Mouse (Mus musculus): ENCODE results near the gene Paqr6.

Paqr6 gene

DNA sequence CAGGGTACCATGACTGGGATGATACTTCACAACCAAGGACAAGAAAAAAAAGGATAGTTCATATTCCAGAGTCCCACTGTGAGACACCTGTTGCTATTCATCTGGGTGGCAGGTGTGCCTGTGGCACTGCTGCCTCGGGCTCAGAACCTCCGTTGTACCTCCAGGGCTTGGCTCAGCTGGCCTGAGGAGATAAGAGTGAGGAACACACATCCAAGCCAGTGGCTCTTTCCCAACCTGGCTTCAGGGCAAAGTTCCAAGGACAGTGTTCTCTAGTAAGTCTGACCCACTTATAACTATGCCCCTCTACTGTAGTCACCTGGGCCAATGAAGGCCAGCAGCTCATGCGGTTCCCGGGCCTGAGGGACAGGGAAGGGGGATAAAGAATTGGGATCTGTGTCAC lies 47.3 kb downstream of the Paqr6 start:
- DNase-seq (ENCODE audit: low spot score): no peak

GRCm38 (mm10) chr3:88412636-88413035 lies 48.3 kb downstream of the Paqr6 start:
- DNase-seq (ENCODE audit: low spot score): no peak

DNA sequence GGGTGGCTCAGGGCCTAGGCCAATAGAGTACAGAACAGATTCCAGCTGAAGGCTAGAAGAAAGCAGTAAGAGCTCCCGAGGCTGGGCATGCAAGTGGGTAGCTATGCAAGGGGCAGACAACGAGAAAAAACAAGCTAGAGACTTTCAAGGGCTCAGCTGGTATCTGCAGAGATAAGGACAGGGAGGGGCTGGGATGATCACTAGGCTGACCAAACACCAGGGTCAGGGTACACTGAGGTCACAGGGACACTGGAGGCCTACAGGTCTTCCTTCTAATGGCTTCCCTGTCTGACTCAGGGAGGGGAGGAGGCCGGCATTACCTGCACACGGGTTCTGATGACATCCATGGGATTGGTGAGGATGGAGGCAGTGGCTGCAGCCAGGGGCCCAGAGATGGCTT lies 51.3 kb downstream of the Paqr6 start:
- DNase-seq (ENCODE audit: low spot score): no peak

- DNase-seq (ENCODE audit: low spot score): no peak
Measured at GRCm38 (mm10) chr3:88418016-88418415, 53.6 kb downstream of the Paqr6 start.
